Mouse (Mus musculus) adipocyte (in vitro differentiated cells): ENCODE data around the gene Olfr573-ps1.
A peak's percentile ranks its signal among the peaks of the same experiment; 100 is the strongest.

Experiments
- DNase-seq: peaks from one replicate; pipeline ENCODE4 v3.0.0-alpha.2; 2016; ENCODE audit warnings: low spot score

Olfr573-ps1 gene

DNA sequence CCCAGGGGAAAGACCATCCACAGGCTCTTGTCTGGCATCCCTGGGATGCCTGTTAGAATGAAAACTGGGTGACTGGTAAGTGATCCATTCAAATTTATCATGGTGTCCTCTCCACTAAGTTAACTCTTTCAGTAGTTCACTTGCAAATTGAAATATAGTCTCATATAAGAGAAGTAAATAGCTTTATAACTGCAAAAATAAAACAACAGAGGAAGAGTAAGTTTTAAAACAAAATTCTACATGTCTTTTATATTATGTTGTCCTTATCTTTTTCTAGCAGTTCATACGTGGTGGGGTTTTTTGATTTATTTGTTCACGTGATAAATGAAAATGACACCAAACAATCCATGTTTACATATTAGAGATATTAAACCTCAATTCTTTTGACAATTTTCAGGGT, at the start of gene Olfr573-ps1:
TSS of gene Olfr573-ps1 (minus strand) at position 101 of the 400 bp plus-strand sequence.
- DNase-seq, result no peak

DNA sequence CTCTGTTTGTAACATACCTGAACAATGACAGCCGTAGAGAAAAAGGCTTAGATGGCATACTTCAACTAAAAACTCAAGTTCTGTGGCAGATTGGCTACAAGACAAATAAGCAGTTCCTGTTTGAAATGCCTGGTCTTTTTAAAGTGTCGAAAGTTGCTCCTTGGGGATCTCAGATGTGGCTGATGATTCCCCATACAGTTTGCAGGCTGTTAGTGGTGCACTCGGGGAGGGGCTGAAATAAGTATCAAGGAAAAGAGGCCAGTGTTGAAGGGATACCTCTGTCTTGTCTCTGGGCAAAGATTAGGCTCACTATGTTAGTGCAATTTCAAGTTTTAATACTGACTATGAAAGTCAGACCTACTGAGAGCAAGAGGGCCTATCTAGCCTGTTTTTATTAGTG, 46.8 kb upstream of the Olfr573-ps1 start, which contains the start of gene Olfr578:
TSS of gene Olfr578 (minus strand) at position 101 of the 400 bp plus-strand sequence.
- no peak for DNase-seq

DNA sequence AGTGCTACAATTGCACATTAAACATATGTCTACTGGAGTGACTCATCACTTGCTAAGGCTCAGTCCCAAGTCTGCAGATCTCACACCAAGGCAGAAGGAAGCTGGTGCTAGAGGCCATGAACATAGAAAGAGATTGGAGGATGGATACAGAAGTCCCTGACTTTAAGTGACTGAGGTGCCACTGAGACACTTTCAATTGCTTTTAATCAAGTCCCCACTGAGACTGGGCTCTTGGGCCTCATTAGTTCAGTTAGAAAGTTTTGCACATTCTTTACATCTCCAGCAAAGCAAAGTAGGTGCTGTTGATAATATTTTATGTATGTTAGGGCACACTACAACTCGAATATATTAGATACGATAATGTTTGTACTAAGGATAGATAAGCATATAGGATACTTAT, 33.5 kb upstream of the Olfr573-ps1 start, which contains the start of gene Olfr577:
TSS of gene Olfr577 (minus strand) at position 101 of the 400 bp plus-strand sequence.
- no peak for DNase-seq

- no peak for DNase-seq
Observed at GRCm38 (mm10) chr7:102974399-102974798, 32.0 kb upstream of the Olfr573-ps1 start.

- no peak for DNase-seq
Observed at GRCm38 (mm10) chr7:102962360-102962759, 20.0 kb upstream of the Olfr573-ps1 start, which contains the start of gene Olfr576. Gene Olfr576, plus strand, starts transcription at chr7:102962660.

GRCm38 (mm10) chr7:102958593-102958992, 16.2 kb upstream of the Olfr573-ps1 start, which contains the start of gene Olfr575:
Gene Olfr575, minus strand, starts transcription at chr7:102958775.
- DNase-seq, result no peak

DNA sequence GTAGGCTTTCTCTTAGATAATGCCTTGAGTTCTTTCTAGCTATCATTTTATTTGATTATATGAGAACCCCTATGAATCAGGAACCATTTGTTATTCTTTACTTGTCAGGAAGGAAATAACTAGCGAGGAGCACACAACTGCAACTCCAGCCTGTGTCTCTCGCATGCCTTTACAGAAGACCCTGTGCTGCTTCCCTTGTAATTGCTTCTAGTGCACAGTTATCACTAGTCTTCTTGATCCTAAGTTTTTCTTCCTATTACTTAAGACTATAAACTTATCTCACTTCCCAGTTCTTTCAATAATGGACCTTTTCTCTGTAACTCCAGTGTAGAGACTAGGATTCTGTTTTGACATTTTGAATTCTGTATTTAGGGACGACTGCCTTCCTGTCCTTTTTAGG, 15.8 kb upstream of the Olfr573-ps1 start:
- DNase-seq, result no peak

DNA sequence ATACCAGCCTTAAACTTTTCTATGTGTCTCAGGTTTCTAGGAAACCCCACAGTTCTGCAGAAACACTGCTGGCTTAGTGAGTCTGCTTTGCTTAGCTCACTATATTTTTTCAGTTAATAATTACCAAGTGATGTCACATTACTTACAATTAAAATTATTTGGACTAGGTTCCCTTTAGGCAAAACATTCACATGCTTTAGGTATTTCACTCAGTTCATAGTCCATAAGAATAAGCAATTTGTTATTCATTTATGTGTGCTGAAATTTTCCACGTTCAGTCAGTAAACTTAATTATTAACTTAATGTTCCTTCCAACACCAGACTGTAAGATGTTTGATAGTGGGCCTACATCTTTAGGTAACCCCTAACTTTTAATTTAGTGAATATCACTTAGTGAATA, 8.4 kb upstream of the Olfr573-ps1 start:
- no peak for DNase-seq

- no peak for DNase-seq
Observed at GRCm38 (mm10) chr7:102948167-102948566, 5.8 kb upstream of the Olfr573-ps1 start, which contains the start of gene Olfr574. Gene Olfr574, plus strand, starts transcription at chr7:102948467.

DNA sequence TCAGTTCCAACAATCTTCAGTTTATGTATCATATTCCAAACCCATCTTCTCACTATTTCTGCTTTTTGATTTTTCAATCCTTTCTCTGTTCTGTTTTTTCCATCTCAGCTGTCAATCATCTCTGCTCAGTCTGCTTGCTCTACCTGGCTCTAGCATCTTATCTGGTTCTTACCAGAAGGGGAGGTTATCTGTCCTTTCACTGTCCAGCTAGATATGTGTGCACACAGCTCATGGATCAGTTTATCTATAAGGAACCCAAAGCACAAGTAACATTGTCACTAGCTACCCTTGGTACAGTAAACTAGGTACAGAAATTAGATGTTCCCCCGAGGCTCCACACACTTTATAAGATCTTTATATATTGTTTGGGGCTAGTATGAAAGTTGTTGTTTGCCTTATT, 1.0 kb upstream of the Olfr573-ps1 start:
- no peak for DNase-seq

GRCm38 (mm10) chr7:102927105-102927504, 15.3 kb downstream of the Olfr573-ps1 start:
- no peak for DNase-seq

GRCm38 (mm10) chr7:102924109-102924508, 18.3 kb downstream of the Olfr573-ps1 start, which contains the start of gene Olfr572:
Gene Olfr572, plus strand, starts transcription at chr7:102924409.
- no peak for DNase-seq

DNA sequence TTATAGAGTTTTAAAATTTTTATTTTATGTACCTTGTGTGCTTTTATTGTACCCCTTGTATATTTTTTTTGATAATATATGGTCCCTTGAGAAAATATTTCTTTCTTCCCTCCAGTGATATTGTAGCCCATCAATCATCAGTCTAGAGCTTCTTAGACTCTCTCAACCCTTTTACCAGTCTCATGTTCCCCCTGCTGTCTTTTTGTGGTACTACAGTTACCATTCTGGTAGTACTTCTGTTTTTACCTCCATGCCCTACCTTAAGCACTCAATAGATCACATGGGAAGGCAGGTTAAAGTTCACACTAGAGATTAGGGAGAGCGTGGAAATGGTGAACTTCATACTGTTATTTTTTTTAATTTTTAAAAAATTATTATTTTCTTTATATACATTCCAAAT, 22.7 kb downstream of the Olfr573-ps1 start:
- peak; percentile 70 for DNase-seq

- no peak for DNase-seq
Observed at GRCm38 (mm10) chr7:102917032-102917875, 25.1 kb downstream of the Olfr573-ps1 start, which contains the start of gene Olfr571. Gene Olfr571, minus strand, starts transcription at chr7:102917536.

DNA sequence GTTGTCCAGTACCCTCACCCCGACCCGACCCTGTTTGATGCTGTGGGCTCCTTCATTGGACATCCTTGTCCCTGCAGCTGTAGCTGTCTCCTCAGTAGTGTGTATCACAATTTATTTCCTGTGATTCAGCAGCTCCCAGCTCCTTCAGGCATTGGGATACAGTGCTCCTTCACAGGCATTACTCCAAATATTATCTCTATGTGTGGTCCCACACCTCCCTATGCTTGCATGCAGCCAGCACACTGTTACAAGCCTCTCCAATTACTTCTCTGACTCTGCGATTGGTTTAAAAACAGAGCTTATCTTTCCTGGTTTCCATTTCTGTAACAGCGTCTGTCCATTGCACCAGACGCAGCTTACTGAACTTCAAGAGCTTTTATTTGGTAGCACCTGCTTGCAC, 26.0 kb downstream of the Olfr573-ps1 start:
- DNase-seq, result no peak

GRCm38 (mm10) chr7:102915261-102915660, 27.1 kb downstream of the Olfr573-ps1 start:
- no peak for DNase-seq
